ENCODE assay signal across 15 mouse cellular contexts in the genomic region with DNA sequence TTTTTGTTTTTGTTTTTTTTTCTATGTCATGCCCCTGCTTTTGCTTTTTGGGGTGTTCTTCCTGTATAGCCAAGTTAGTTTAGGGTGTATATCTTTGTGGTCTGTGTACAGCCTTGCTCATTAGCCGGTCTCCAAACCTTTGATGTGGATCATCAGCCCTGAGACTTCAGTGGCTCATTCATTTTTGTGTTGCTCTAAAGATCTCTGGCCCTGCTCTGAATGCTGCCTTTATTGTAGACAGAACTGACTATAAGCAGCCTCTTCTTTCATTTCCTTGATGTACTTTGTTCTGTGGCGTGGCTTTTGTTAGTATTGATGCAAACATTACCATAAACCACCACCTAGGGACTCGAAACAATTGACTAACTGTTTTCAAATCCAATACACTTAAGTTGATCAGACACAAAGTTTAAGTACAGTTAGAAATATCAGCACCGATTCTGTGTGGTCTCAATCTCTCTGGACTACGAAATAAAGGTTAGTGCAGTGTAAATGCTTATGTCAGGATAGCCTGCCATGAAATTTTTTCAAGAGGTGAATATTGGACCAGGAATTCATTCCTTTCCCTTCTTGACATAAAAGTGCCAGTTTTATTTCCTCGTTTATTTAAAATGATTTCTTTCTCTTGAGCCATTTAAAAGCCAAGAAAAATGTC.
DNase-seq lines count a peak whose midpoint lies in the region; ATAC-seq lines count a peak whose summit lies in the region.
"Had no signal": no experiment of that assay in that cellular context is flagged by ENCODE, and none has a peak within 500 bp of the region (broad histone marks: within the 10 kb centered on the region; RNA-seq: fewer than 3 reads in every experiment).

No protein-coding gene starts in this region.

- no peaks in the 10 kb centered on the region for H3K27me3 ChIP-seq in forebrain, embryonic 12.5 days
- H3K27me3 ChIP-seq in forebrain, embryonic 16.5 days (replicated peaks; ENCODE audit: control insufficient read depth, insufficient read depth, low read length): no peaks in the 10 kb centered on the region
- H3K27me3 ChIP-seq in hindbrain, embryonic 13.5 days: no peaks in the 10 kb centered on the region
- H3K27me3 ChIP-seq in neural tube, embryonic 13.5 days: no peaks in the 10 kb centered on the region
- H3K27me3 ChIP-seq: heart, embryonic 13.5 days; liver, embryonic 13.5 days had no signal

- H3K9me3 ChIP-seq in forebrain, embryonic 12.5 days: no peaks in the 10 kb centered on the region
- no peaks in the 10 kb centered on the region for H3K9me3 ChIP-seq in forebrain, embryonic 16.5 days (ENCODE audit: control insufficient read depth, low read length)
- no peaks in the 10 kb centered on the region for H3K9me3 ChIP-seq in hindbrain, embryonic 13.5 days
- H3K9me3 ChIP-seq in neural tube, embryonic 13.5 days: no peaks in the 10 kb centered on the region
- H3K9me3 ChIP-seq: heart, embryonic 13.5 days; liver, embryonic 13.5 days had no signal

- no peak overlapping the region for H3K4me3 ChIP-seq in forebrain, embryonic 12.5 days (replicated peaks)
- H3K4me3 ChIP-seq in forebrain, embryonic 16.5 days (replicated peaks; ENCODE audit: low read length): no peak overlapping the region
- H3K4me3 ChIP-seq in hindbrain, embryonic 13.5 days: no peak overlapping the region
- H3K4me3 ChIP-seq in neural tube, embryonic 13.5 days: no peak overlapping the region
- H3K4me3 ChIP-seq: heart, embryonic 13.5 days; liver, embryonic 13.5 days had no signal

- 8% methylated on average over 6 of the region's 6 CpGs for WGBS in forebrain, embryonic 12.5 days
- WGBS in forebrain, embryonic 16.5 days: 3% methylated on average over 6 of the region's 6 CpGs
- WGBS in hindbrain, embryonic 13.5 days: 15% methylated on average over 6 of the region's 6 CpGs
- WGBS in neural tube, embryonic 13.5 days: 15% methylated on average over 6 of the region's 6 CpGs

- no peak overlapping the region for H3K9ac ChIP-seq in forebrain, embryonic 12.5 days
- no peak overlapping the region for H3K9ac ChIP-seq in forebrain, embryonic 16.5 days (replicated peaks; ENCODE audit: low read depth, low read length)
- H3K9ac ChIP-seq in hindbrain, embryonic 13.5 days: no peak overlapping the region
- H3K9ac ChIP-seq in neural tube, embryonic 13.5 days: no peak overlapping the region
- H3K9ac ChIP-seq: heart, embryonic 13.5 days; liver, embryonic 13.5 days had no signal

- peak; percentile 15 for DNase-seq in ZHBTc4 (ENCODE audit: low read depth, low spot score)
- DNase-seq in left cerebral cortex, postnatal 14 days (ENCODE audit: low spot score in 2 of 2): no peak
- no peak for DNase-seq in left cerebral cortex, adult 8-10 months (ENCODE audit: low spot score in 2 of 2)
- DNase-seq in frontal cortex, postnatal 25 days (ENCODE audit: low spot score in 2 of 2): no peak
- DNase-seq: cerebellum, adult 11 months; kidney, adult 18-20 months; kidney, postnatal 14 days; liver, embryonic 13.5 days; lung, postnatal 10 days; spleen, adult 18-20 months had no signal

- peak overlapping the region; percentile 46; the same call in 1 of the 2 replicates for H3K27ac ChIP-seq in forebrain, embryonic 12.5 days
- no peak overlapping the region for H3K27ac ChIP-seq in forebrain, embryonic 16.5 days (ENCODE audit: low read length)
- peak overlapping the region; percentile 13; the same call in 1 of the 2 replicates for H3K27ac ChIP-seq in hindbrain, embryonic 13.5 days
- no peak overlapping the region for H3K27ac ChIP-seq in neural tube, embryonic 13.5 days (replicated peaks)
- H3K27ac ChIP-seq: heart, embryonic 13.5 days; liver, embryonic 13.5 days had no signal

- peak; percentile 57 for ATAC-seq in forebrain, embryonic 12.5 days (ENCODE audit: low FRiP score)
- ATAC-seq in forebrain, embryonic 16.5 days: no peak
- 0 out of 2 replicates have a peak, but pooled peaks have one; percentile 37 for ATAC-seq in hindbrain, embryonic 13.5 days (ENCODE audit: low FRiP score)
- ATAC-seq in neural tube, embryonic 13.5 days (ENCODE audit: low read depth): no peak

- H3K4me2 ChIP-seq in forebrain, embryonic 12.5 days: peak overlapping the region; percentile 13; the same call in 1 of the 2 replicates
- no peak overlapping the region for H3K4me2 ChIP-seq in forebrain, embryonic 16.5 days (ENCODE audit: low read length)
- H3K4me2 ChIP-seq in hindbrain, embryonic 13.5 days: no peak overlapping the region
- 0 out of 2 replicates have a peak overlapping the region, but pooled peaks have one; percentile 9 for H3K4me2 ChIP-seq in neural tube, embryonic 13.5 days
- H3K4me2 ChIP-seq: heart, embryonic 13.5 days; liver, embryonic 13.5 days had no signal

- no peaks in the 10 kb centered on the region for H3K36me3 ChIP-seq in forebrain, embryonic 12.5 days (replicated peaks)
- no peaks in the 10 kb centered on the region for H3K36me3 ChIP-seq in forebrain, embryonic 16.5 days (ENCODE audit: control insufficient read depth, insufficient read depth)
- H3K36me3 ChIP-seq in hindbrain, embryonic 13.5 days: no peaks in the 10 kb centered on the region
- H3K36me3 ChIP-seq in neural tube, embryonic 13.5 days: no peaks in the 10 kb centered on the region
- H3K36me3 ChIP-seq: heart, embryonic 13.5 days; liver, embryonic 13.5 days had no signal

- intact Hi-C loops in left cerebral cortex, postnatal 14 days (cut with DNase I): no loop called here

- H3K4me1 ChIP-seq in forebrain, embryonic 12.5 days: peaks cover 7% of the 10 kb centered on the region; the same call in 1 of the 2 replicates
- no peaks in the 10 kb centered on the region for H3K4me1 ChIP-seq in forebrain, embryonic 16.5 days (replicated peaks; ENCODE audit: control insufficient read depth, insufficient read depth, low read length)
- peaks cover 5% of the 10 kb centered on the region for H3K4me1 ChIP-seq in hindbrain, embryonic 13.5 days (replicated peaks)
- H3K4me1 ChIP-seq in neural tube, embryonic 13.5 days (replicated peaks): peaks cover 8% of the 10 kb centered on the region
- H3K4me1 ChIP-seq: heart, embryonic 13.5 days; liver, embryonic 13.5 days had no signal

Comparison
In these comparisons a context has a peak if more than half of its experiments do, and no peak if none do; other contexts are left out.
1. ATAC-seq: peak in forebrain, embryonic 12.5 days (single experiment) and hindbrain, embryonic 13.5 days (single experiment); none in forebrain, embryonic 16.5 days (single experiment) and neural tube, embryonic 13.5 days (single experiment).
2. H3K27ac ChIP-seq: peak in forebrain, embryonic 12.5 days (single experiment) and hindbrain, embryonic 13.5 days (single experiment); none in forebrain, embryonic 16.5 days (single experiment) and neural tube, embryonic 13.5 days (single experiment).
3. H3K4me2 ChIP-seq: peak in forebrain, embryonic 12.5 days (single experiment) and neural tube, embryonic 13.5 days (single experiment); none in forebrain, embryonic 16.5 days (single experiment) and hindbrain, embryonic 13.5 days (single experiment).